Comparison of ENCODE assay signal across 10 mouse cellular contexts in the genomic region with DNA sequence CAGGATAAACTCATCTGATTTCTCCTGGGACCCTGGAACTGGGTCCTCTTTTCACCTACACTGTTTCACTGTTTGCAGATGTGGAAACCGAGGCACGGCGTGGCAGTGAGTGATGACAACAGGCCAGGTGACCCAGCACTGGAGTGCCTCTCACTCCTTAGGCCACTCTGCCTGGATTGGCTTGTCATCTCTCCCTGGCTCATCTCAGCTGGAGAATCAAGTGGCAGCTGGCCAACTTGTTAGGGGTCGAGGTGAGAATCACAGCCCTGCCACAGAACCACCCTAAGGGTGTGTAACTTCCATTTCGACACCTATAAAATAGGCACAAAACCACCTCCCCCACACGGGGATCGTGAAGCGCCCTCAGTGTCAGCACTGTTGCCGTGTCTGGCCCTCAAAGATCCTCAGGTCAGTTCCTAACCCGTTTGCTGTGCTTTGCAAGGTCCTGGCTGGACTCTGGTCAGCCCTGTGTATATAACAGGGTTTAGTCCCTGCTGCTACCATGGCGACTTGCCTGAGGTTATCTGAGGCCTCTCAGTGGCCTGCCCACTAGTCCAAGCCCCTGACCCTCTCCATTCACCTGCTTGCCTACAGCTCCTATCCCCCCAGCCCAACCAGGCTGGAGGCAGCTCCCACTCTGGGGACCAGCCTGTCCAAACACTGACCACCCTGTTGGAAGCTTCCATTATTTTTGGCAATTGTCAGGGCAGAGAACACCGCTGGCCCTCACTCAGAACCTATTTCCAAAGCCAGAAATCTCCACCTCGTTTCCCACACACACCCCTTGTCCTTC. TPM values are rescaled to one million over a fixed set of nuclear protein-coding genes. Genes with fewer than 3 reads are reported as not detected.
A peak's percentile ranks its signal among the peaks of the same experiment; 100 is the strongest.
DNase-seq lines count a peak whose midpoint lies in the region; ATAC-seq and TF ChIP-seq lines count a peak whose summit lies in the region.
"Had no signal": no experiment of that assay in that cellular context is flagged by ENCODE, and none has a peak within 500 bp of the region (broad histone marks: within the 10 kb centered on the region; RNA-seq: fewer than 3 reads in every experiment).

No protein-coding gene starts in this region.

- no peaks in the 10 kb centered on the region for H3K9me3 ChIP-seq in embryonic facial prominence, embryonic 12.5 days
- peaks cover 4% of the 10 kb centered on the region; the same call in 1 of the 2 replicates for H3K9me3 ChIP-seq in embryonic facial prominence, embryonic 10.5 days
- no peaks in the 10 kb centered on the region for H3K9me3 ChIP-seq in E14TG2a.4 (ENCODE audit: low read length)
- no peaks in the 10 kb centered on the region for H3K9me3 ChIP-seq in heart, embryonic 16.5 days (replicated peaks; ENCODE audit: control insufficient read depth, low read length)
- H3K9me3 ChIP-seq in liver, embryonic 15.5 days (replicated peaks) = 0 out of 2 replicates have a peak, but pooled peaks cover 4% of the 10 kb centered on the region

- no peak overlapping the region for H3K4me2 ChIP-seq in embryonic facial prominence, embryonic 12.5 days (replicated peaks)
- 0 out of 2 replicates have a peak overlapping the region, but pooled peaks have one; percentile 23 for H3K4me2 ChIP-seq in heart, embryonic 16.5 days (ENCODE audit: low read depth, low read length)
- peak overlapping the region; percentile 2; the same call in 1 of the 2 replicates for H3K4me2 ChIP-seq in liver, embryonic 15.5 days

- WGBS in embryonic facial prominence, embryonic 12.5 days = 69% methylated on average over 13 of the region's 13 CpGs
- WGBS in embryonic facial prominence, embryonic 10.5 days = 73% methylated on average over 13 of the region's 13 CpGs
- 36% methylated on average over 13 of the region's 13 CpGs for WGBS in heart, embryonic 16.5 days
- 66% methylated on average over 13 of the region's 13 CpGs for WGBS in liver, embryonic 15.5 days (ENCODE audit: insufficient replicate concordance)

- DNase-seq in embryonic facial prominence, embryonic 10.5 days (ENCODE audit: low spot score) = no peak
- no peak for DNase-seq in left cerebral cortex, adult 11 months (ENCODE audit: low spot score)
- DNase-seq in layer of hippocampus, adult 18-20 months (ENCODE audit: low spot score in 2 of 2) = no peak
- no peak for DNase-seq in frontal cortex, postnatal 14 days (ENCODE audit: low spot score in 2 of 2)
- DNase-seq: layer of hippocampus, adult 9-11 months; right cerebral cortex, postnatal 4 days had no signal

- H3K27ac ChIP-seq in embryonic facial prominence, embryonic 12.5 days = peak overlapping the region; percentile 0; the same call in 1 of the 2 replicates
- H3K27ac ChIP-seq in embryonic facial prominence, embryonic 10.5 days (replicated peaks) = no peak overlapping the region
- peak overlapping the region; percentile 51 for H3K27ac ChIP-seq in heart, embryonic 16.5 days (ENCODE audit: low read length)
- peak overlapping the region; percentile 51 for H3K27ac ChIP-seq in liver, embryonic 15.5 days (replicated peaks)

- no peak for ATAC-seq in embryonic facial prominence, embryonic 12.5 days (ENCODE audit: insufficient number of reproducible peaks, insufficient read depth, low FRiP score, low TSS enrichment)
- no peak for ATAC-seq in heart, embryonic 16.5 days (replicated peaks; ENCODE audit: extremely low read depth, insufficient read depth, low FRiP score)
- peak; percentile 63 for ATAC-seq in liver, embryonic 15.5 days (ENCODE audit: insufficient read depth)

- TF ChIP-seq CTCF in E14TG2a.4 (conservative IDR thresholded peaks at IDR 0.05; ENCODE audit: low read length) = no peak

- no peaks in the 10 kb centered on the region for H3K27me3 ChIP-seq in embryonic facial prominence, embryonic 12.5 days
- peaks cover 7% of the 10 kb centered on the region; the same call in 1 of the 2 replicates for H3K27me3 ChIP-seq in embryonic facial prominence, embryonic 10.5 days (replicated peaks; ENCODE audit: low read depth, poor library complexity, severe bottlenecking)
- H3K27me3 ChIP-seq in E14TG2a.4 (ENCODE audit: insufficient read depth, low read length) = peaks cover 39% of the 10 kb centered on the region
- H3K27me3 ChIP-seq in heart, embryonic 16.5 days (ENCODE audit: control insufficient read depth, insufficient read depth, low read length) = no peaks in the 10 kb centered on the region
- peaks cover 24% of the 10 kb centered on the region for H3K27me3 ChIP-seq in liver, embryonic 15.5 days

- peaks cover 46% of the 10 kb centered on the region for H3K4me1 ChIP-seq in embryonic facial prominence, embryonic 12.5 days
- H3K4me1 ChIP-seq in embryonic facial prominence, embryonic 10.5 days = peaks cover 76% of the 10 kb centered on the region
- H3K4me1 ChIP-seq in E14TG2a.4 (replicated peaks; ENCODE audit: low read depth, low read length) = peaks cover 88% of the 10 kb centered on the region
- peaks cover 87% of the 10 kb centered on the region for H3K4me1 ChIP-seq in heart, embryonic 16.5 days (ENCODE audit: control insufficient read depth, insufficient read depth, low read length)
- H3K4me1 ChIP-seq in liver, embryonic 15.5 days (replicated peaks) = peaks cover 86% of the 10 kb centered on the region

- no peaks in the 10 kb centered on the region for H3K36me3 ChIP-seq in embryonic facial prominence, embryonic 12.5 days
- H3K36me3 ChIP-seq in embryonic facial prominence, embryonic 10.5 days (replicated peaks) = peaks cover 5% of the 10 kb centered on the region
- 0 out of 2 replicates have a peak, but pooled peaks cover 7% of the 10 kb centered on the region for H3K36me3 ChIP-seq in E14TG2a.4 (ENCODE audit: insufficient read depth, low read length)
- H3K36me3 ChIP-seq in heart, embryonic 16.5 days (ENCODE audit: control insufficient read depth, insufficient read depth) = 0 out of 2 replicates have a peak, but pooled peaks cover 4% of the 10 kb centered on the region
- H3K36me3 ChIP-seq in liver, embryonic 15.5 days (replicated peaks) = no peaks in the 10 kb centered on the region; the same call in 1 of the 2 replicates

- H3K4me3 ChIP-seq in embryonic facial prominence, embryonic 12.5 days = no peak overlapping the region
- no peak overlapping the region for H3K4me3 ChIP-seq in embryonic facial prominence, embryonic 10.5 days
- peak overlapping the region; percentile 49 for H3K4me3 ChIP-seq in E14TG2a.4 (replicated peaks; ENCODE audit: low read length)
- H3K4me3 ChIP-seq in heart, embryonic 16.5 days (ENCODE audit: low read length) = no peak overlapping the region
- no peak overlapping the region for H3K4me3 ChIP-seq in liver, embryonic 15.5 days (replicated peaks)

- no peak overlapping the region for H3K9ac ChIP-seq in embryonic facial prominence, embryonic 12.5 days
- H3K9ac ChIP-seq in heart, embryonic 16.5 days (ENCODE audit: low read length) = peak overlapping the region; percentile 40
- H3K9ac ChIP-seq in liver, embryonic 15.5 days = 0 out of 2 replicates have a peak overlapping the region, but pooled peaks have one; percentile 8

RNA-seq across cellular contexts. Expression of a gene that starts 6.3 kb away (rescaled TPM):
- polyA plus RNA-seq in embryonic facial prominence, embryonic 12.5 days (2016; fragmentation: Nextera tagmentation; extraction: Ambion mirVana) = 8.2 and 8.4 TPM in 2 replicates
- polyA plus RNA-seq in embryonic facial prominence, embryonic 10.5 days (2016; fragmentation: Nextera tagmentation; extraction: Ambion mirVana) = 2.6 and 2.9 TPM in 2 replicates
- polyA plus RNA-seq in heart, embryonic 16.5 days (2015; fragmentation: Nextera tagmentation; extraction: Ambion mirVana) = 4.5 and 6.3 TPM in 2 replicates
- polyA plus RNA-seq in liver, embryonic 15.5 days (2015; fragmentation: Nextera tagmentation; extraction: Ambion mirVana) = 0.50 and 0.63 TPM in 2 replicates
- 10 to 100 TPM; 33.4 to 35.4 TPM for total RNA-seq in layer of hippocampus, adult 18-20 months (2021)
